Mouse (Mus musculus): ENCODE results near the gene Rdh13. TPM values are rescaled to one million over a fixed set of nuclear protein-coding genes. Genes with fewer than 3 reads are reported as not detected.

Gene Rdh13
- polyA plus RNA-seq, 1 experiment from 2014 or later: 28.1 TPM

DNA sequence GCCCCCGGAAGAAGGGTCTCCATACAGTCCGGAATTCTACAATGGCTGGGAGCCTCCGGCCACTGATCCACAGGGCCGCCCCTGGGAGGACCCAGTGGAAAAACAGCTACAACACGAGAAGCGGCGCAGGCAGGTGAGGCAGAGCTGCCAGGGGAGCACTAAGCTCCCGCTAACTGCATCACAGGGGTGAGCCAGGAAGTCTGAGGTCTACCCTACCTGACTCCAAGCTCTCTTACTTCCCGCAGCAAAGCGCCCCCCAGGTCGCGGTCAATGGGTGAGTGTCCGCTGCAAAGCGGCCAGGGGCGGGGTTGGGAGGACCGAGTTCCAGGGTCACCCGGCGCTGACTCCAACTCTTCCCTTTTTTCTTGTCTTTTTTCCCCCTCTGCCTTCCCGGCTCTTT, 28.5 kb upstream of the Rdh13 start:
- no peak for ATAC-seq (ENCODE audit: insufficient read depth, low FRiP score)

DNA sequence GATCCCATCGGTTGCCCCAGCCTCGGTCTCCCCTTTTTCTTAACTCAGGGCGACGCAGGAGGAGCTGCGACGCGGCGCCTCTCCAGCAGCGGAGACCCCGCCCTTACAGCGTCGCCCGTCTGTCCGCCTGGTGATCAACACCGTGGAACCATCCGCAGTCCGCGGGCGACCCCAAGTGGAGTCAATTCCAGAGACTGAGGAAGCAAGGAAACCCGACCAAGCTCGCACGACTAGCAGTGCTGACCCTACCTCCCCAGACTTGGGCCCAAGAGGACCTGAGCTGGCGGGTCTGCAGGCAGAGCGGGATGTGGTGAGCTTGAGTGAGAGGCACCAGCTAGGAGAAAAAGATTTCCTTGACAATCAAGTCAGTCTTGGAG, 25.7 kb upstream of the Rdh13 start:
- Histone ChIP-seq H3K9ac (ENCODE audit: low read length) (peak overlapping the region; percentile 66), H3K27me3 (ENCODE audit: control insufficient read depth, insufficient read depth, low read length) (peaks cover 9% of the 10 kb centered on the region; the same call in 1 of the 2 replicates)
- ATAC-seq (ENCODE audit: insufficient read depth, low FRiP score): peak; percentile 87

More for the DNA sequence above, 28.5 kb upstream of the Rdh13 start:
- 14% methylated on average over 19 of the region's 19 CpGs for WGBS
- Histone ChIP-seq H3K4me2 (ENCODE audit: low read depth, low read length) (no peak overlapping the region), H3K4me3 (replicated peaks; ENCODE audit: low read length) (no peak overlapping the region), H3K27me3 (ENCODE audit: control insufficient read depth, insufficient read depth, low read length) (peaks cover 9% of the 10 kb centered on the region; the same call in 1 of the 2 replicates), H3K9me3 (replicated peaks; ENCODE audit: control insufficient read depth, low read length) (no peaks in the 10 kb centered on the region), H3K36me3 (ENCODE audit: control insufficient read depth, insufficient read depth, low read length) (no peaks in the 10 kb centered on the region), H3K9ac (ENCODE audit: low read length) (no peak overlapping the region), H3K27ac (ENCODE audit: low read length) (no peak overlapping the region), H3K4me1 (ENCODE audit: control insufficient read depth, insufficient read depth, low read length) (peaks cover 20% of the 10 kb centered on the region)

DNA sequence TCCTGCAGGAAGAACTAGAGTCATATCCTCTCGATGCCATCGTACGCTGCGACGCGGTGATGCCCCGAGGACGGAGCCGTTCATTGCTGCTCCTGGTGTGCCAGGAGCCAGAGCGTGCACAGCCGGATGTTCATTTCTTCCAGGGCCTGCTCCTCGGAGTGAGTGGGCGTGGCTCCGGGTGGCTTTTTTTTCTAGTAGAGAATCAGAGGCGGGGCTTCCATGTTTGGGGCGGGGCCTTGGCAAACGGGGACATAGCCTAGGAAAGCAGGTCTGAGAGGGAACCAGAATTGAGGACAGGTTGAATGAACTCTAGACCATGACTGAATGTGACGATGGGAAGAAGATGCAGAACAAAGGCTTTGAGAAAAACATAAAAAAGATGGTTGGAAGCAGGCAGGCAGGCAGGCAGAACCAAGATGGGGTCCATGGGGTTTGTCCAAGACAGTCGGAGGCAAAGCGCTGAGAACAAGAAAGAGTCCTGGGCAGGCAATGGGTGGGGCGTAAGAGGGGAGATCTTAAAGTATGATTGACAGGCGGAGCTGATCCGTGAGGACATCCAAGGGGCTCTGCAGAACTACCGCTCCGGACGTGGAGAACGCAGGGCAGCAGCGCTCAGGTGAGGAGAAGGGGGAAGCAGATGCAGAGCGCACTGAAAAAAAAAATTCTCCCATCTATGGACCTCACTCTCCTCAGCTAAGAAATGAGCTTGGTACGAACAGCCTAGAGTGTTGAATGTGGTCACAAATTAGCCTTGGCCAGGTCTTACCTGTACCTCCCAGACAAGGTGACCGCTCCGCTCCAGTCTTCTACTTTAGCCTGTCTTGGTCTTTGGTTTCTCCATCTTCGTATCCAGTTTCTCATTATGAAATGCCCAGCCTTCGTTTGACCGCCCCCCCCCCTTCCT, 25.1 kb upstream of the Rdh13 start:
- Histone ChIP-seq H3K9me3 (replicated peaks; ENCODE audit: control insufficient read depth, low read length) (no peaks in the 10 kb centered on the region), H3K36me3 (ENCODE audit: control insufficient read depth, insufficient read depth, low read length) (no peaks in the 10 kb centered on the region), H3K4me1 (ENCODE audit: control insufficient read depth, insufficient read depth, low read length) (peaks cover 11% of the 10 kb centered on the region), H3K9ac (ENCODE audit: low read length) (peak overlapping the region; percentile 66), H3K4me2 (ENCODE audit: low read depth, low read length) (peak overlapping the region; percentile 94), H3K27ac (ENCODE audit: low read length) (no peak overlapping the region), H3K27me3 (ENCODE audit: control insufficient read depth, insufficient read depth, low read length) (peaks cover 9% of the 10 kb centered on the region; the same call in 1 of the 2 replicates), H3K4me3 (replicated peaks; ENCODE audit: low read length) (peak overlapping the region; percentile 49)
- ATAC-seq (ENCODE audit: insufficient read depth, low FRiP score): peak; percentile 63
- 3% methylated on average over 35 of the region's 35 CpGs for WGBS

More for the DNA sequence above, 25.7 kb upstream of the Rdh13 start:
- peaks cover 11% of the 10 kb centered on the region for H3K4me1 ChIP-seq (ENCODE audit: control insufficient read depth, insufficient read depth, low read length)
- H3K27ac ChIP-seq (ENCODE audit: low read length): no peak overlapping the region
- peak overlapping the region; percentile 49 for H3K4me3 ChIP-seq (replicated peaks; ENCODE audit: low read length)
- H3K4me2 ChIP-seq (ENCODE audit: low read depth, low read length): peak overlapping the region; percentile 94
- H3K36me3 ChIP-seq (ENCODE audit: control insufficient read depth, insufficient read depth, low read length): no peaks in the 10 kb centered on the region
- WGBS: 2% methylated on average over 24 of the region's 24 CpGs
- no peaks in the 10 kb centered on the region for H3K9me3 ChIP-seq (replicated peaks; ENCODE audit: control insufficient read depth, low read length)

DNA sequence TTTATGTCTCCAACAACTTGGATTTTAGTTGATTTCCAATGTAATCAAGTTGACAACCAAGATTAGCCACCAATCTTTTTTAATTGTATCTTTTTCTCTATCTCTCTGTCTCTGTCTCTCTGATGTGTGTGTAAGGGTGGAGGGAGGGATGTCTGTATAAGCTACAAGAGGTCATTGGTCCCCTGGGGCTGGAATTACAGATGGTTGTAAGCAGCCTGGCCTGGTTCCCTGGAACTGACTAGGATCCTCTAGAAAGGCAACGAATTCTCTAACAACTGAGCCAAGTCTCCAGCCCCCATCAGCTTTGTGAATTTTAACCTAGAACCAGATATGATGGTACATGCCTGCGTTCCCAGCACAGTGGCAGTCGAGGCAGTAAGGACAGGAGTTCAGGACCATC, 22.4 kb upstream of the Rdh13 start:
- no peaks in the 10 kb centered on the region for H3K36me3 ChIP-seq (ENCODE audit: control insufficient read depth, insufficient read depth, low read length)
- H3K9me3 ChIP-seq (replicated peaks; ENCODE audit: control insufficient read depth, low read length): no peaks in the 10 kb centered on the region
- no peak overlapping the region for H3K4me2 ChIP-seq (ENCODE audit: low read depth, low read length)
- no peak overlapping the region for H3K9ac ChIP-seq (ENCODE audit: low read length)
- H3K27me3 ChIP-seq (ENCODE audit: control insufficient read depth, insufficient read depth, low read length): peaks cover 4% of the 10 kb centered on the region; the same call in 1 of the 2 replicates
- WGBS: 78% methylated on average over 3 of the region's 3 CpGs
- no peak overlapping the region for H3K27ac ChIP-seq (ENCODE audit: low read length)
- no peak for ATAC-seq (ENCODE audit: insufficient read depth, low FRiP score)
- peaks cover 11% of the 10 kb centered on the region for H3K4me1 ChIP-seq (ENCODE audit: control insufficient read depth, insufficient read depth, low read length)
- H3K4me3 ChIP-seq (replicated peaks; ENCODE audit: low read length): no peak overlapping the region

DNA sequence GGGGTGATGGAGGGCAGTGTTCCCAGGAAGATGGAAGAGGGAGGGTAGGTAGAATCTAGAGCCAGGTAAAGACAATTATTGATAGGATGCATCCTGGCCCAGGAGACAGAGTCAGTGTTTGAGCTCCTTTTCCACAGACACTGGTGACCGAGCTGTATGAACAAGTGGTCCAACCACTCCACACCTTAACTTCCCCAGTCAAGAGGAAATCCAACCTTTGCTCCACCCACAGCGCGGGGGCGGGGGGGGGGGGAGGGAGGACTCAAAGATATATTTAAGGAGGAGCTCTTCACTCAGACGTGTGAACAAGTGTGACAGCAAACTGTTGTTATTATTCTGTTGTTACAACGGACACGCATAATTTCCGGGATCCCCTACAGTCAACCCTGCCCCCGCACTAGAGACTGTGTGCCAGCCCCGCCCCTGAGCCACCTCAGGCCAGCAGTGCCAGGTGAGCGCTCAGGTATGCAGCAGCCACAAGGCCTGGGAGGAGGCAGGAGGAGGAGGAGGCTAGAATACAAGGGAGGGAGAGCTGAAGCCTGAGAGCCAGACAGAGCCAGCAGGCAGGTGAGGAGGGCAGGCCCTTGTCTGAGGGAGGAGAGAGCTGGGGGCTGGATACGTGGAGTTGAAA, 18.9 kb upstream of the Rdh13 start:
- 5% methylated on average over 9 of the region's 12 CpGs for WGBS
- peak; percentile 91 for ATAC-seq (ENCODE audit: insufficient read depth, low FRiP score)
- Histone ChIP-seq H3K9ac (ENCODE audit: low read length) (peak overlapping the region; percentile 56; the same call in 1 of the 2 replicates), H3K9me3 (replicated peaks; ENCODE audit: control insufficient read depth, low read length) (no peaks in the 10 kb centered on the region), H3K4me3 (replicated peaks; ENCODE audit: low read length) (peak overlapping the region; percentile 20), H3K4me2 (ENCODE audit: low read depth, low read length) (peak overlapping the region; percentile 39), H3K27ac (ENCODE audit: low read length) (peak overlapping the region; percentile 91), H3K36me3 (ENCODE audit: control insufficient read depth, insufficient read depth, low read length) (no peaks in the 10 kb centered on the region), H3K27me3 (ENCODE audit: control insufficient read depth, insufficient read depth, low read length) (no peaks in the 10 kb centered on the region), H3K4me1 (ENCODE audit: control insufficient read depth, insufficient read depth, low read length) (no peaks in the 10 kb centered on the region)

DNA sequence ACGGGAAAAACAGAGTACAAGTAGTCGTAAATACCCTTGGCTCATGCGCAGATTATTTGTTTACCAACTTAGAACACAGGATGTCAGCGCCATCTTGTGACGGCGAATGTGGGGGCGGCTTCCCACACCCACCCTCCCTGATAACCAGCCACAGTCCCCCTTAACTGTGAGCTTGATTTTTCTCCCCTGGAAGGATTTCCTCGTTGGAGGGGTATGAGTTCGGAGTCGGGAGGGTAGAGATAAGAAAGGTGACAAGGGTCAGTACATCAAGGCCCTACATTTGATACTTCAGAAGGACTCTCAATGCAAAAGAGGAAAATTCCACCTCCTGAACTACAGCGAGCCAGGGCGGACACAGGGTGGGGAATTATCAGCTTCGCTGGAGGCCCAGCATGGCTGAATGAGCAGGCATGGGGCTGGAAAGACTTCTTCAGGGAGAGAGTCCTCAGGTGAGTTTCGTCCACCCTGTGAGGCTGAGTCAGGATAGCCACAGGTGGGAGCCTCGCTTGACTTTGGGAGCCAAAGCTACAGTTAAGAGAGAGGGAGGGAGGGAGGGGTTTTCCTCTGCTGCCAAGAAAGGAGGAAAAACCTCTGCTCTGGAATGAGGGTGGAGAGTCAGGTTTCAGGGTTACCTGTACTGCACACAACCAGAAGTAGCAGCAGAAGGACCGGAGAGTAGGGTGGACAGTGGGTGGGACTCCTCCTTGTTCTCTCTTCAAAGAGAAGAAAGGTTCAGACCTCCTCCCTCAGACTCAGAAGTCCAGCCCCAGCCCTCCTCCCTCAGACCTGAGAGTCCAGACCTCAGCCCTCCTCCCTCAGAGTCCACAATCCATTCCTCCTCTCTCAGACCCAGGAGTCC, 15.4 kb upstream of the Rdh13 start, which contains the start of gene Eps8l1:
Gene Eps8l1 (plus strand): TSS at position 99 of the 859 bp plus-strand sequence.
- Histone ChIP-seq H3K27me3 (ENCODE audit: control insufficient read depth, insufficient read depth, low read length) (no peaks in the 10 kb centered on the region), H3K36me3 (ENCODE audit: control insufficient read depth, insufficient read depth, low read length) (no peaks in the 10 kb centered on the region), H3K4me3 (replicated peaks; ENCODE audit: low read length) (peak within 1 kb of the TSS; percentile 33), H3K9me3 (replicated peaks; ENCODE audit: control insufficient read depth, low read length) (no peaks in the 10 kb centered on the region), H3K4me1 (ENCODE audit: control insufficient read depth, insufficient read depth, low read length) (no peaks in the 10 kb centered on the region), H3K9ac (ENCODE audit: low read length) (peak within 1 kb of the TSS; percentile 56), H3K27ac (ENCODE audit: low read length) (peak within 1 kb of the TSS; percentile 86), H3K4me2 (ENCODE audit: low read depth, low read length) (peak within 1 kb of the TSS; percentile 43)
- peak; percentile 67 for ATAC-seq (ENCODE audit: insufficient read depth, low FRiP score)
- 59% methylated on average over 13 of the region's 16 CpGs for WGBS

DNA sequence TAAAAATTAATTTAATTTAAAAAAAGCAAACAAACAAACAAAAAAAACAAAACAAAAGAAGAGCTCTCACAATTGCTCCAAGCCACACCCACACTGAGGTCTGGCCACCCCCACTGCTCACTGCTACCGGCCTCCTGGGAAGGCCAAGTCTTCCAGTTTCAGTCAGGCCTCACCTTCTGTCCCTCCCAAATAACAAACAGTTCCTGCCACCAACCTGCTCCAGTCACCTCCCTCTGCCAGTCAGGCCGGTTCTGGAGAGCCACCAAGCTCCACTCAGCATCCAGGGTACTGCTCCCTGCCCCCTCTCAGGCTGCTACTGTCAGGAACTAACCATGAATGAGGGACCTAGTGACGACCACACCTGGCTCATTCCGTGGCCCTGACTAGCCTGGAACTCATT, 7.2 kb upstream of the Rdh13 start:
- no peaks in the 10 kb centered on the region for H3K9me3 ChIP-seq (replicated peaks; ENCODE audit: control insufficient read depth, low read length)
- H3K27ac ChIP-seq (ENCODE audit: low read length): peak overlapping the region; percentile 75
- no peaks in the 10 kb centered on the region for H3K36me3 ChIP-seq (ENCODE audit: control insufficient read depth, insufficient read depth, low read length)
- no peaks in the 10 kb centered on the region for H3K27me3 ChIP-seq (ENCODE audit: control insufficient read depth, insufficient read depth, low read length)
- H3K4me3 ChIP-seq (replicated peaks; ENCODE audit: low read length): no peak overlapping the region
- H3K4me1 ChIP-seq (ENCODE audit: control insufficient read depth, insufficient read depth, low read length): peaks cover 13% of the 10 kb centered on the region
- ATAC-seq (ENCODE audit: insufficient read depth, low FRiP score): peak; percentile 95
- no peak overlapping the region for H3K4me2 ChIP-seq (ENCODE audit: low read depth, low read length)
- H3K9ac ChIP-seq (ENCODE audit: low read length): no peak overlapping the region
- WGBS: 24% methylated on average over 4 of the region's 4 CpGs

DNA sequence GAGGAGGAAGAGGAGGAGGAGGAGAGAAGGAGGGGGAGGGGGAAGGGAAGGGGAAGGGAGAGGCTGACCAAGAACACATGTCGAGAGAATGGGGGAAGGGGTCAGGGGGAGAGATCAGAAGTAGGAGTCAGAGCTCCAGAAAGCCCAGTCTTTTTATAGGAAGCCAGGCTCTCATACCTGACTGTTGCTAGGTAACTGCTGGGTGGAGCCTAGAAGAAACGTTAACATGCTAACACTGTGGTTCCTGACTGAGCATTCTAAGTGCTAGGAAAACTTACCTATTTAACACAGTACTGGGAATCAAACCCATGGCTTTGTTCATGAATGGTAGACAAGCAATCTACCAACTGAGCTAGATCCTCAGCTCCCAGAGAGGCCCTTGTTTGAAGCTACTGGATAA, 3.8 kb upstream of the Rdh13 start:
- Histone ChIP-seq H3K9me3 (replicated peaks; ENCODE audit: control insufficient read depth, low read length) (no peaks in the 10 kb centered on the region), H3K4me2 (ENCODE audit: low read depth, low read length) (no peak overlapping the region), H3K4me3 (replicated peaks; ENCODE audit: low read length) (no peak overlapping the region), H3K4me1 (ENCODE audit: control insufficient read depth, insufficient read depth, low read length) (peaks cover 19% of the 10 kb centered on the region), H3K27me3 (ENCODE audit: control insufficient read depth, insufficient read depth, low read length) (no peaks in the 10 kb centered on the region), H3K36me3 (ENCODE audit: control insufficient read depth, insufficient read depth, low read length) (no peaks in the 10 kb centered on the region), H3K9ac (ENCODE audit: low read length) (no peak overlapping the region), H3K27ac (ENCODE audit: low read length) (peak overlapping the region; percentile 51; the same call in 1 of the 2 replicates)
- no peak for ATAC-seq (ENCODE audit: insufficient read depth, low FRiP score)
- WGBS: 8% methylated on average over 2 of the region's 2 CpGs
